Mouse (Mus musculus) 3T3-L1 (cell line): ENCODE results near the gene Stmn1.

Source experiments
- DNase-seq: peaks from one replicate; pipeline ENCODE4 v3.0.0-alpha.2; 2015; ENCODE audit warnings: low read depth, low spot score

The Stmn1 gene

DNA sequence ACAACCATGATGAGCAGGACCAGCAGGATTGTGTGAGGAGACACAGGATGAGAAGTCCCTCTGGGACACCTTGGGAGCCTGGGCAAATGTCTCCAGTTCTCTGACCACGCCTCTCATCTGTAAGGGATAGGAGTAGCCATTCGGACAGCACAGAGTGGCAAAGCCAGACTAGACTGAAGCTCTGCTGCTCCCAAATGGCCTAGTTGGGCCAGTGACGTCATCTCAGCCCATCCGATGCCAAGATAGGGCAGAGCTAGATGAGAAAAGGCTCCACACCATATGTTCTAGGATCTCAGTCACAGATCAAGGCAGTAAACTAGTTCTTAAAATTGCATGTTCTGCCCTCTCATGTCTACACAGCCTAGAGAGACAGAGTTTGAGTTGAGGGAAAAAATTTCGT is 9.3 kb upstream of the Stmn1 start:
- DNase-seq: no peak

DNA sequence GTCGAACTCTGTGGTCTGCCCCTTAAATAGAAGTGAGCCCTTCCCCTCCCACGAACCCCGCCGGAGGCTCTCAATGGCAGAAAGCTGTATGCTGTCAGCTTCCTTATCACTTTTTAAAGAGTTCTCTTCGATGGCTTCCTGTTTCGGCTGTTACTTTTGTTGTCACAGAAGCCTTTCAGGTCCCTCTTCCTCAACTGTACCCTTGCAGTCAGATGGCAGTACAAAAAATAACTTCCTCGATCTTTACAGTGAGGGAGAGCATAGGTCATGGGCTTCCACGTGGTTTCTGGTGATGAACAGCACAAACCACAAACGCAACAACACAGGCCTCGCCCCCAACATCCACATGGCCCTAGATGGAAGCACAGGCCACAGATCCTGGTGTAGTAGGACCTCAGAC is 7.8 kb upstream of the Stmn1 start:
- no peak for DNase-seq

DNA sequence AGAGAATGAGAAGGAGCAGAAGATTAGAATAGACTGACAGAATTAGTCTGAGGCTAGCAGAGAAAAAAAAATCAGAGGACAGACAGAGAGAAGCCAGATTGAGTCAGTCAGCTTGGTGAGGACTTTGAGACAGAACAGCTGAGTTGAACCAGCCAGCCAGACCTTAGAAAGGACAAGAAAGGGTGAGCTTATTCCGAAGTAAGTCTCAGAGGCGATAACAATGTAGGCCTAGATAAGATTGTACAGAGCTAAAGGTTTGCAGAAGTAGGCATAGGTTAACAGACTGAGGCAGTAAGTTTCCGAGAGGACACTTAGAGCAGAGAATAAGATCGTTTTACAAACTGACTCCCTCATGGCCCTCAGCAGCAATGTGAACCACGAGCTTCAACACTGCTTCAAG is 6.9 kb upstream of the Stmn1 start:
- no peak for DNase-seq

DNA sequence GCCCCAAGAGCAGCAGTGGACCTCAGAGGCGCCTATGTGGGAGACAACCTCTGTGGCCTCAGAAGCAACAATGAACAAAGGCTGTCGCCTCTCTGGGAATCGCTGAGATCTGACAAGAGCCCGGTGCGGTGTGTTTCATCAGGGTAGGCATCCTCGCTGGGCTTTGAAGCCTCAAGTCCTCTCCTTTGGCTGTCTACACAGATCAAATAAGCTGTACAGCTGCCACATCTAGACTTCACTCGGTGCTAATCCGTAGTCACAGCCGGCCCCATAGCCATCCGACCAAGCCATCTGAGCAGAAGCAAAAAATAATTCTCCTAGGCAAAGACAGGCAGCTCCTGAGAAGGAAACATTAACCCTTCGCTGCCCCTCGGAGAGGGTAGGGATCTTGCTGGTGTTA is 2.3 kb upstream of the Stmn1 start:
- DNase-seq: no peak

DNA sequence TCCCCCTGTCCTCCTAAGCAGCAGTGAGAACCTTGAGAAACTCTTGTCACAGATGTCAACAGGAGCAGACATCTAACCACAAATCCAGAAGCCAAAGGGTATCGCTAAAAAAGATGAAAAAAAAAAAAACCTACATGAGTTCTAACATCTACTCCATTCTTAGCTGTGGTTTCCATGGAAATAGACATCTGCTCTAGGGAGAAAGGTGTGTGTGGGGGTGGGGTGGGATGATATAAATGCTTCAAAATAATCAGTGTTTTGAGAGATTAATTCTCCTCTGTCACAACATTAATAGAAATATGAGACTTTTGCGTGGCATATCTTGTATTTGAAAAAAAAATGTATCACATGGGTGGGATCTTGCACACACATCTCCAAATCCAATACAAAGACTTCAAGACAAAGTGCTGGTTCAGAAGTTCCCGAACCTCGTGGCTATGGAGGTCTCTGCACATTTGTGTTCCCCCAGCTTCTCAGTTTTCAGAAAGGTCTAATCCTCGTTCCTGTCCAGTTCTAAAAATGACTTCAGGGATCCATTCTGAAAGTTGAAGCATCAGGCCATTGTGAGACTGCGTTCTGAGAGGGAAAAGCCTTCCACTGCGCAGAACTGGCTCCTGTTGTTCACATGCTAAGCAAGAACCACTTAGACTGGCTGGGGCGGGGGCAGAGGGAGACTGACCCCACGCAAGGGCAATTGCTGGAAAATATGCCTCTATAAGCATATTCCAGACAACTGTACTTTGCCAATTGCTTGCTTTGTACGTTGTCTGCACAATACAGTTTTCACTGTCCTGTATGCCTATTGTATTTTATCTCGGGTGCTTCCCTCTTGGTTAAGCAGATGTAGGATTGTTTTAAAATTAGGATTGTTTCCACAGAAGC is 1.5 kb upstream of the Stmn1 start:
- no peak for DNase-seq

DNA sequence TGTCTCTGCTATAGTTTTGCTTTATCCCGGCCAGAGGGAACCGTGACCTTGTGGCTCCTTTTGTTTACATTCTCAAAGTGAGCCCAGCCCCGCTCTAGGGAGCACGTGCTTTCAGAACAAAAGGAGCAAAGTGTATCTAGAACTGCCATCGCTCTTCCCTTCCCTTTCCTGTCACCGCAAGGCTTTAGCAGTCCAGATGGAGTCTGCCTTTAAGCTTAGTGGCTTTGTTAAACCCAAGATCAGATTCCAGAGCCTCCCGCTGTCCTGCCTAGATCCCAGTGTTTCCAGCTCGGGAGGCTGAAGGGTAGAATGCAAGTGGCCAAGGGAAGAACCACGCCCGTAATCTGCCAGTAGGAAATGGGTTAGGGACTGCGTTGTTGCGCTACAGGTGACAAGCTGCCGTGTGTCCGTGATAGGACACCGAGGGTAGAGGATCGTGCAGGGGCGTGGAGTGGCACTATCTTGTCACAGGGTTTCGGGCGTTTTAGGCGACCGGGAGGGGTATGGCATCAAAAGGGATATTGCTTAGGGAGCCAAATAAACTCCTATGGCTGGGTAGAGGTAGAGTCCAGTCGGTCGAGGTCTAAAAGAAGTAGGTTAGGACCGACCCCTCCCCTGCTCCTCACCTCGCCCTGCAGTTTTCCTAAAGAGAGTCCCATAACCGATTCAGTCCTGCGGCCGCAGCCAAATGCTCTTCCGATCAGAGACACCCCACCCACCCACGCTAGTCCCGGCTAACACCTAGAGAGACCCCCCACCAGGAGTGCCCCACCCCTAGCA is 495 bp upstream of the Stmn1 start:
- peak; percentile 24 for DNase-seq

DNA sequence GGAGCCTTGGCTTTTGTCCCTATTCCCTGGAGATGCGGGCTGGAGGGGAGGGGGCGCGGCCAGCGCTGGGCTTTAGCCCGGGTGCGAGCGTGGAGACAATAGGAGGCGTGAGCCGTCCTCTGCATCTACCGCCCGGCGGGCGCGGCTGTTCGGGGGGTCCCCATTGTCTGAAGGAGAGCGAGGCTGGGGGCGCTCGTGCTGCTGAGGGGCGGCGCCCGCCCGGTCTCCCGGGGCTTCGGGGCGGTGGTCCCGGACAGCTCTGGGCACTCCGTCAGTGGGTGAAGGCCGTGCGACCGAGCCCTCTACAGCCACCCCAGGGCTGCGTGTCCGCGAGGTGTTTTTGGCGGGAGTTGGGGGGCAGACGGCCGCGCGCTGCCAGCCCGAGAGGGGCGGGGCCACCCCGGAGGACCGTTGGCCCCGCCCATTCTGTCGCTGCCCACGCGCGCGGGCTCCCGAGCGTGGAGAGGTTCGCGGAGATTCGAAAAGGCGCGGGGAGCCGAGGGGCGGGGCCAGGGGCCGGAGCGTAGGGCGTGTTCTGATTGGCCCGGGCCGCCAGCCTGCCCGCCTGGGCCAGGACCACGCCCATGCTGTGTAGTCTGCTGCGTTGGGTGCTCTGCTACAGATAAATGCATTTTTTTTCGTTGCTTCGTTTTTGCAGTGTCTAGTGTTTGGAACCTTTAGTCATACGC is 602 bp downstream of the Stmn1 start:
- DNase-seq: peak; percentile 88

DNA sequence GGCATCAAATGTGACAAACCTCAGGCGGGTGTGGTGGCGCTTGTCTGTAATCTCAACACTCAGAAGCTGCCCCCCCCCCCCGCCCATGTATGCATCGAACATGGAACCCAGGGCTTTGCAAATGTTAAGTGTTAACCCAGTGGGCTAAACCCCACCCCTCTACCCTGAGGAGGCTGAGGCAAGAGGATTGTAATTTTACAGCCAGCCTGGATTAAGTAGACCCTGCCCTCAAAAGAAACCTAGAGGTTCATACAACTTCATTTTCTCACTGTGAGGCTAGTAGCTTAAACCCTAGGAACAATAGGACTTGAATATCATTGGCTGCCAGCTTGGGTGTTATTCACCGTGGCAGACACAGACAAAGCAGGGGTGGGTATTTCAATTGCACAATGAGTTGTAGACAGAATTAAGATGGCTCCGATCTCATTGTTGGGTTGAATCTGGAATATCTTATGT is 1.2 kb downstream of the Stmn1 start:
- peak; percentile 39 for DNase-seq

DNA sequence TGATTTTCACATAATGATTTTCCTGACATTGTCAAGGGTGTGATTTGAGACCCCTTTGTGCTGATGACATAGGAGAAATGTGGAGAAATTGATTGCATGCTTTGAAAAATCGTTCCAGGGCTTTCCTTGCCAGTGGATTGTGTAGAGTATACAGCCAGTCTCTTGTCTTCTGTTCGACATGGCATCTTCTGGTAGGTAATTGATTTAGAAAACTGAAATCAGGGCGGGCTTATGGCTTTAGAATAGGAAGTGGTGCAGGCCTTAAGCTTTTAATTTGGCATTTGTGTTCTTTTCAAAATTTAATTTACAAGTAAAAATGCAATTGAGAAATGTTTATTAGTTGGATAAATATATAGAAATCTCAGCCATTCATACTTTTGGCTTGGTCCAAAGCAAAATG is 1.9 kb downstream of the Stmn1 start:
- no peak for DNase-seq

DNA sequence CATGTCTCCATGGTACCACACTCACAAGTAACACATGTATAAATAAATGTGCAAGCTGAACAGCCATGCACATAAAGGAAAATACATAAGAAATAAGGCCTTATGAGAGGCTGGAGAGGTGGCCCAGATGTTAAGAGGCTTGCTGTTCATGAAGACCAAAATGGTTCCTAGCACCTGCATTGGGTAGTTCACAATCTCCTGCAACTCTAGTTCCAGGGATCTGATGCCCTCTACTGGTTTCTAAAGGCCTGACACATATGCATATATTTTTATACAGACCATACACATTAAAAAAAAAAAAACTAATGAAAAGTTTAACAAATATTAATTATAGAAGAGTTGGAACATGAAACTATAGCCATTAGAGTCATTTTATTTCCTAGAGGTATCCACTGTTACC is 3.3 kb downstream of the Stmn1 start:
- DNase-seq: peak; percentile 55

DNA sequence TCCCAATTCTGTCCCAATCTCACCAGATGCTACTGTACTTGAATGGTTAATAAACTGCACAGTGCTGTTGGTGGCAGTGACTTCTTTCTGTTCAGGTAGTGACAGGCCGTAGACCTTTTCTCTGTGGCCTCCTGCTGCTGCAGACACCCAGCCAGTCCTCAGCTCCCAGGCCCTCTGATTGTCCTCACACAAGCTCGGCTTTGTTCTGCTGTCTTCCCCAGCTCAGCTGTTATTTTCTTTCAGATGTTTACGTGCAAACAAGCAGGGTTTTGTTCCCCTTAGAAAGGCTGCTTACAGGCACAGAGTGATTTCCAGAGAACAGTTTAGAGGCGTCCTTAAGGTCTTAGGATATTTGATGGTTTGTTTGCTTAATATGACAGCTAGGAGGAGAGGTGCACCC is 5.6 kb downstream of the Stmn1 start:
- DNase-seq: no peak

DNA sequence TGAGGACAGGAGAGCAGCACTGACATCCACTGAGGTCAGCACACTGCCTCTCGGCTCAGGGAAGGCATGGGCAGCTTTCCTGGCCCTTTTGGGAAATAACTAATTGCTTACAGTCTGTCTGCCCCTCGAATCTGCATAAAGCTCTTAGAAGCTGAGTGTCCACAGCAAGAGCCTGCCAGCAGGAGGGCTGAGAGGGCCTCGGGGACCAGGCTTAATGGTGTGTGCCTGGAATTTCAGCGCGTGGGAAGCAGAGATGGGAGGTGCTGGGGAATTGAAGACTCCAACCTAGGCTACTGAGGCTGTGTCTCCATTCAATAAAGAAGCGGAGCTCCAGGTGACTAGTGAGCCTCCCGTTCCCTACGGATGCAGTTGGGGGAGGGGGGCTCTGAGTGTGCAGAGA is 6.1 kb downstream of the Stmn1 start:
- DNase-seq: no peak

DNA sequence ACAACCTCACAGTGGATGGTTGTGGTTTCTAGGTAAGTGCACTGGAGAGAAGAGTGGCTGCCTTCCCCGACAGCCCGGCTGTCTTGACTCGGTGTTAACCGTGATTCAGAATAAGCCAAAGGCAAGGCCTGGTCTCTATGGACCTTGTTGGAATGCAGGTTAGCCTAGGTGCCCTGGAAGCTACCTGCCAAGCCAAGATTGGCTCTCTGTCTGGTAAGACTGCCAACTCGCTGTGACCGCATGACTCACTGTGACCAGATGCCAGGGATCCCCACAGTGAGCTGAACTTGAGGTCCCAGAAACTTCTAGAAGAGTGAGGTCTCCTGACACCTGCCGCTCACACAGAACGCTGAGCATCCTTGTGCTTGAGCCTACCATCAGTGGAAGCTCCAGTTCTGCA is 8.8 kb downstream of the Stmn1 start:
- DNase-seq: no peak

DNA sequence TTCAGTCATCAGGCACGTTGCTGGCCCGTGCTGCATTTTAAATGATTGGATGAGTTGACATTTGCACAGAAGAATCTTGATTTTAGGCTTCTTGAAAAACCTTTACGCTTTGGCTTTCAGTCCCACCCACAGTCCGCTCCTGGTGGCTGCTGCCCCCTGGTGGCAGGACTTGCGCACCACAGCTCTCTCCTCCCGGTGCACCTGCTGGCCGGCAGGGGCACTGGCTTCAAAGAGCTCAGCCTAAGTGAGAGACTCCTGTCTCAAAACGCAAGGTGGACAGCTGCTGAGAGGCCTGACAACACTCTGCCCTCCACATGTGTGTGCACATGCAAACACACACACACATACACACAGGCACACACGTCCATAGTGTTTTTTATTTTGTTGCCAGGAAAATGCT is 9.9 kb downstream of the Stmn1 start:
- peak; percentile 82 for DNase-seq

DNA sequence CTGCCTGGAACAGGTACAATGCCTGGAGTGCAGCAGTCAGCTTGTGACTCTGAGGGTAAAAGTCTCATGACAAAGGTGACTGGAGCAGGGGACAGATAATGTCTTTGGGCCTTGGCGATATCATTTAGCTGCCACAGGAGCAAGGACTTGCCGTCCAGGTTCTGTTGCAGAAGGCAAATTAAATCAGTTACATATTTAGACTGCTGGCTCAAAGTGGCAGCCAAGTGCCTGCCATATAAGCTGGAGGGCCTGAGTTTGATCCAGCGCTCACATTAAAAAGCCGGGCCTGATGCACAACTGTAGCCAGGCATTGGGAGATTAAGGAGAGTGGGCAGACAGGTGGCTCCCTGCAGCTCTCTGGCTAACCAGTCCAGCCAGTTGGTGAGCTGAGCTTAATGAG is 11.7 kb downstream of the Stmn1 start:
- no peak for DNase-seq

DNA sequence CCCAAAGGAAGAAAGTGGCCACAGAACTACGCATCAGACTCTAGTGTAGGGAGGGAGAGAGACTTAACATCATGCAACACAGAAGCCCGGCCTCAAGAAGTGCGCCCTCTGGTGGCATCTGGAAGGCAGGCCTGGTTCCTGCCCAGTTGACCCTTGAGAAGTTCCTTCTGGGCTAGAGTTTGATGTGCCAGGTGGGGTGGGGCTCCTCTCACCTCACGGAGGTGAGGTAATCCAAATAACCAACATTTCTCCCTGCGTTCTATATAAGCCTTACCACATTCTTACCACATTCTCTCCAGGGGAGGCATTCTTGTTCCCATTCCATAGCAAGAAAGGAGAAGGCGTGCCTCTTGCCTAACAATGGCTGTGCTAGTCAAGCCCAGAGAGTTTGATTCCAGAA is 12.7 kb downstream of the Stmn1 start:
- peak; percentile 75 for DNase-seq

DNA sequence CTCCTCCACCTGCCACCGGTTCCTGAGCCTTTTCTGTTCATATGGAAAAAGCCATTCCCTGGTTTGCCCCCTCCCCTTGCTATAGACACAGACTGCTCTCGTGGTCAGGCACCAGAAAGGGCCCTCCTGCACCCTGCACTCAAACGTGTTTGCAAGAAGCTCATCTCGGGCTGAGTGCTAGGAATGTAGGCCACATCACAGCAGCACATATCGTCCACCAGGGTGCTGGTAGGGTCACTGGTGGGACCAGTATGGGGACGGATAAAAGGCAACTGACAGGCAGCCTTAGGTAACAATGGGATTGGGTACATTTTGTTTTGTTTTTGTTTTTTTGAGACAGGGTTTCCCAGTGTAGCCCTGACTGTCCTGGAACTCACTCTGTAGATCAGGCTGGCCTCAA is 13.2 kb downstream of the Stmn1 start:
- DNase-seq: no peak

DNA sequence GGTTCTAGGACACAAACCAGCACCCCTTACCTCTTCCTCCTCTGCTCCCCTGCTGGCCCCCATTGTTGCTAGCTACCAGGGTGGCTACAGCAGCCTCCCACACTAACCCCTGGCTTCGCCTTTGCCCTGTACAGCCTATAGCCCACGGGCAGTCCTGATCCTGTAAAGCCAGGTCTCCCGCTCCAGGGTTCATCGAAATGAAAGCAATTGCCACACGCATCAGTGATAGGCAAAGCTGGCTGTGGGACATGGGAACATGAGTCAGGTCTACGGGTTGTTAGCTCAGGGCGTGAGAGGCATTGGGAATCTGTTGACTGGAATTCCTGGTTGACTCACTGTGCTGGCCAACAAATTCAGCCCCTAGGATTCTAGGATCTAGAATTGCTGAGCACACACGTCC is 14.3 kb downstream of the Stmn1 start:
- DNase-seq: peak; percentile 84

DNA sequence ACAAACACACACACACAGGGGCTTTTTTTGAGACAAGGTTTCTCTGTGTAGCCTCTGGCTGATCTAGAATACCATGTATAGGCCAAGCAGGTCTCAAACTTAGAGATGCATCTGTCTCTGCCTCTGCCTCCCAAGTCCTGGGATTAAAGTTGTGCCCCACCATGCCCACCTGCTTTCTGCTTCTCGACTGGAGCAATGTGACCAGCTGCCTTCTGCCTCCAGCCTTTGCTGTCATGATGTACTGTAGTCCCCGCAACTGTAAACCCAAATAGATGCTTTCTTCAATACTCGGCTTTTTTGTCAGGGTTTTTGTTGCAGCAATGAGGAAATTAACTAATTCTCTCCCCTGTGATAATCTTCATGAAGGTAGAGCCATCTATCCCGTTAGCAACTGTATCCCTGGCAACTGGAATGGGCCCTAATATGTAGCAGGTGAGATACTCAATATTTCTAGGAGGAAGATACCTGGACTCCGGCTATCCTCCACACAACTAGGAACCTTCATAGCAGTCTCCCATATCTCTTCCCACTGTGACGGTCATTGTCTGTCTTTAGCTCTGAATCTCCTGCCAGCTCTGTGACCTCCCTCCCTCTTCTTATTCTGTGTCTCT is 15.1 kb downstream of the Stmn1 start:
- DNase-seq: no peak

DNA sequence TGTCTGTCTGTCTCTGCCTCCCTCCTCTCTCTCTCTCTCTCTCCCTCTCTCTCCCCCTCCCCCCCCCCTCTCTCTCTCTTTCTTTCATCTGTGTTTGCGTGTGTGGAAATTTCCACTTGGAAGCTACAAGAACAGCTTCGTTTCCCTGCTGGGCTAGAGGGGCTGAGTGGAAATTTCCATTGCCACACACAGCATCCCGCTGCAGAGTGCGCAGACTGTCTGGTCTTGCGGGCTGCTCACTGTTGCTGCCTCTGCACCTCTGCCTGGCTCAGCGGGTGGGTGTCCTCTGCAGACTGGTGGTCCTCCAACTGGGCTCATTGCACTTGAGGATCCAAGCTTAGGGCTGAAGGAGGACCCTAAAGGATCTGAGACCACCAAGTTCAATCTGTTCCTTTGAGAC is 15.6 kb downstream of the Stmn1 start:
- DNase-seq: no peak

DNA sequence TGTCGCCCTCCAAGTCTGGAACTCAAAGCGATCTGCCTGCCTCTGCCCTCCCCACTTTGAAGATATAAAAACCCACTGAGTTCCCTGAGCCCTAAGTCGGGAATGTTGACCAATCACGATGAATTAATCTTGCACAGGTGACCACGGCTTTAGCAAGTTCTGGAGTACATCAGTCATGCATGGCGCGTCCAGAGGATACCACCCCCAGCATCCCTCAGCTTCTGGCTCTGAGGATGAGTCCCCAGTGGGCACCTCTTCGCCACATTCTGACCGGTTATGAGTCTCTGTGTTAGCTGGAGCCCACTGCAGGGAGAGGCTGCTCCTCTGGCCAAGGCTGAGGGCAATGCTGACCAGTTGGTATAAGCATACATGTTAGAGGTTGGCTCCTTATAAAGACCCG is 16.1 kb downstream of the Stmn1 start:
- no peak for DNase-seq
